Mouse (Mus musculus): ENCODE results near the gene Tmem259. TPM values are rescaled to one million over a fixed set of nuclear protein-coding genes. Genes with fewer than 3 reads are reported as not detected.

Gene Tmem259
- polyA plus RNA-seq, 1 experiment from 2014 or later: 21.4 TPM

GRCm38 (mm10) chr10:79929967-79930825, 53.9 kb downstream of the Tmem259 start:
- Histone ChIP-seq H3K27me3 (no peaks in the 10 kb centered on the region), H3K27ac (replicated peaks) (peak overlapping the region; percentile 96), H3K9ac (peak overlapping the region; percentile 94), H3K4me1 (replicated peaks) (peaks cover 77% of the 10 kb centered on the region), H3K4me3 (peak overlapping the region; percentile 96), H3K9me3 (no peaks in the 10 kb centered on the region), H3K36me3 (peaks cover 36% of the 10 kb centered on the region), H3K4me2 (peak overlapping the region; percentile 76)
- 76% methylated on average over 18 of the region's 18 CpGs for WGBS
- ATAC-seq (ENCODE audit: low read depth): no peak

GRCm38 (mm10) chr10:79928907-79929701, 55.0 kb downstream of the Tmem259 start:
- H3K9ac ChIP-seq: peak overlapping the region; percentile 94
- peak overlapping the region; percentile 96 for H3K4me3 ChIP-seq
- H3K36me3 ChIP-seq: peaks cover 34% of the 10 kb centered on the region
- peak overlapping the region; percentile 96 for H3K27ac ChIP-seq (replicated peaks)
- 12% methylated on average over 9 of the region's 9 CpGs for WGBS
- ATAC-seq (ENCODE audit: low read depth): no peak
- peaks cover 3% of the 10 kb centered on the region; the same call in 1 of the 2 replicates for H3K27me3 ChIP-seq
- H3K4me2 ChIP-seq: peak overlapping the region; percentile 76
- H3K4me1 ChIP-seq (replicated peaks): peaks cover 66% of the 10 kb centered on the region
- no peaks in the 10 kb centered on the region for H3K9me3 ChIP-seq

GRCm38 (mm10) chr10:79928030-79928694, 56.0 kb downstream of the Tmem259 start:
- H3K4me3 ChIP-seq: peak overlapping the region; percentile 96
- peak overlapping the region; percentile 94 for H3K9ac ChIP-seq
- H3K9me3 ChIP-seq: no peaks in the 10 kb centered on the region
- H3K27me3 ChIP-seq: peaks cover 12% of the 10 kb centered on the region
- H3K4me2 ChIP-seq: peak overlapping the region; percentile 76
- peaks cover 57% of the 10 kb centered on the region for H3K4me1 ChIP-seq (replicated peaks)
- ATAC-seq (ENCODE audit: low read depth): no peak
- peak overlapping the region; percentile 96 for H3K27ac ChIP-seq (replicated peaks)
- H3K36me3 ChIP-seq: peaks cover 25% of the 10 kb centered on the region
- under 1% methylated on average over 29 of the region's 29 CpGs for WGBS

- peak overlapping the region; percentile 76 for H3K4me2 ChIP-seq
- H3K9me3 ChIP-seq: no peaks in the 10 kb centered on the region
- peak overlapping the region; percentile 96 for H3K27ac ChIP-seq (replicated peaks)
- peaks cover 19% of the 10 kb centered on the region for H3K36me3 ChIP-seq
- peak overlapping the region; percentile 94 for H3K9ac ChIP-seq
- WGBS: 1% methylated on average over 53 of the region's 54 CpGs
- H3K4me3 ChIP-seq: peak overlapping the region; percentile 96
- peak; percentile 44 for ATAC-seq (ENCODE audit: low read depth)
- H3K27me3 ChIP-seq: peaks cover 19% of the 10 kb centered on the region
- peaks cover 50% of the 10 kb centered on the region for H3K4me1 ChIP-seq (replicated peaks)
These were observed 56.7 kb downstream of the Tmem259 start for GRCm38 (mm10) chr10:79927324-79928029.

GRCm38 (mm10) chr10:79926491-79927323, 57.4 kb downstream of the Tmem259 start, which contains the start of gene Arid3a:
Gene Arid3a, plus strand, starts transcription at chr10:79927043.
- H3K4me3 ChIP-seq: peak within 1 kb of the TSS; percentile 96
- H3K27me3 ChIP-seq: peaks cover 27% of the 10 kb centered on the region
- H3K4me1 ChIP-seq (replicated peaks): peaks cover 45% of the 10 kb centered on the region
- peaks cover 12% of the 10 kb centered on the region for H3K36me3 ChIP-seq
- H3K27ac ChIP-seq (replicated peaks): peak within 1 kb of the TSS; percentile 96
- H3K9me3 ChIP-seq: no peaks in the 10 kb centered on the region
- ATAC-seq (ENCODE audit: low read depth): peak; percentile 77
- H3K4me2 ChIP-seq: peak within 1 kb of the TSS; percentile 76
- under 1% methylated on average over 63 of the region's 63 CpGs for WGBS
- H3K9ac ChIP-seq: peak within 1 kb of the TSS; percentile 94

- peaks cover 45% of the 10 kb centered on the region for H3K4me1 ChIP-seq (replicated peaks)
- ATAC-seq (ENCODE audit: low read depth): 0 out of 2 replicates have a peak, but pooled peaks have one; percentile 1
- peak overlapping the region; percentile 96; the same call in 1 of the 2 replicates for H3K27ac ChIP-seq (replicated peaks)
- peak overlapping the region; percentile 96 for H3K4me3 ChIP-seq
- 9% methylated on average over 15 of the region's 15 CpGs for WGBS
- H3K9me3 ChIP-seq: no peaks in the 10 kb centered on the region
- H3K4me2 ChIP-seq: peak overlapping the region; percentile 76
- H3K36me3 ChIP-seq: peaks cover 4% of the 10 kb centered on the region
- peak overlapping the region; percentile 94 for H3K9ac ChIP-seq
- H3K27me3 ChIP-seq: peaks cover 34% of the 10 kb centered on the region
These were observed 58.2 kb downstream of the Tmem259 start for GRCm38 (mm10) chr10:79925785-79926490.

GRCm38 (mm10) chr10:79924998-79925784, 58.9 kb downstream of the Tmem259 start:
- H3K4me3 ChIP-seq: peak overlapping the region; percentile 10; the same call in 1 of the 2 replicates
- 11% methylated on average over 29 of the region's 29 CpGs for WGBS
- no peaks in the 10 kb centered on the region for H3K9me3 ChIP-seq
- no peak for ATAC-seq (ENCODE audit: low read depth)
- H3K36me3 ChIP-seq: no peaks in the 10 kb centered on the region
- H3K4me2 ChIP-seq: peak overlapping the region; percentile 76
- H3K9ac ChIP-seq: 0 out of 2 replicates have a peak overlapping the region, but pooled peaks have one; percentile 94
- H3K4me1 ChIP-seq (replicated peaks): peaks cover 42% of the 10 kb centered on the region
- H3K27ac ChIP-seq (replicated peaks): no peak overlapping the region
- peaks cover 42% of the 10 kb centered on the region for H3K27me3 ChIP-seq

Data from neural tube, embryonic 13.5 days (tissue).